Mouse (Mus musculus) lung, postnatal 0 days (tissue): ENCODE data around the gene Apod. TPM values are rescaled to one million over a fixed set of nuclear protein-coding genes. Genes with fewer than 3 reads are reported as not detected.
"Not testable (repeated sequence)": the region's sequence is repeated elsewhere in the genome, so short reads cannot be mapped to it uniquely, and the experiment has no call there.

Source experiments
- ATAC-seq: fragments of 200-750 bp; cut with Nextera tagmentation; 2 replicates; pipeline ENCODE4 v1.8.0; 2017; ENCODE audit warnings: moderate library complexity
- DNase-seq: peaks from one replicate; pipeline ENCODE4 v3.0.0-alpha.2; 2016; ENCODE audit warnings: low spot score
- H3K27ac ChIP-seq: fragments of 300-500 bp; sonication (generic); 2 replicates; pipeline ENCODE4 v1.5.1; 2014; ENCODE audit warnings: antibody characterized with exemption, mild to moderate bottlenecking, low read length, mixed read lengths
- H3K27me3 ChIP-seq: fragments of 300-500 bp; sonication (generic); replicated peaks from 2 replicates; pipeline ENCODE4 v1.6.1; 2014; ENCODE audit warnings: low read length, mixed read lengths; ENCODE audit not compliant: insufficient read depth
- H3K36me3 ChIP-seq: fragments of 300-500 bp; sonication (generic); 2 replicates; pipeline ENCODE4 v1.6.1; 2014; ENCODE audit warnings: low read length, mixed read lengths; ENCODE audit not compliant: insufficient read depth
- H3K4me1 ChIP-seq: fragments of 300-500 bp; sonication (generic); 2 replicates; pipeline ENCODE4 v1.6.1; 2014; ENCODE audit warnings: antibody characterized with exemption, low read depth, low read length, mixed read lengths; ENCODE audit not compliant: insufficient read depth
- H3K4me2 ChIP-seq: fragments of 300-500 bp; sonication (generic); replicated peaks from 2 replicates; pipeline ENCODE4 v1.6.1; 2014; ENCODE audit warnings: low read depth, mild to moderate bottlenecking, low read length, moderate library complexity, mixed read lengths
- H3K4me3 ChIP-seq: fragments of 300-500 bp; sonication (generic); 2 replicates; pipeline ENCODE4 v1.5.1; 2014; ENCODE audit warnings: low read depth, low read length
- H3K9ac ChIP-seq: fragments of 300-500 bp; sonication (generic); replicated peaks from 2 replicates; pipeline ENCODE4 v1.6.1; 2014; ENCODE audit warnings: low read depth, mild to moderate bottlenecking
- H3K9me3 ChIP-seq: fragments of 300-500 bp; sonication (generic); 2 replicates; pipeline ENCODE4 v1.6.1; 2016; ENCODE audit warnings: low read length, mixed read lengths
- CTCF ChIP-seq: IDR thresholded peaks from 2 replicates; pipeline ENCODE4 v1.5.1; 2016; ENCODE audit warnings: antibody characterized with exemption, mild to moderate bottlenecking
- EP300 ChIP-seq: IDR thresholded peaks from 2 replicates; pipeline ENCODE4 v1.6.1; 2016; ENCODE audit warnings: antibody characterized with exemption, mild to moderate bottlenecking, control low read depth
- WGBS: fragments of 180-500 bp; shearing (Covaris S2); extraction: QIAGEN DNeasy Blood & Tissue Kit; methylation state at CpG from one replicate; pipeline ENCODE4 v1.1.7; 2014; 5-methylcytosine and 5-hydroxymethylcytosine counted together
- polyA plus RNA-seq: library from polyadenylated mRNA; unstranded; fragments of >200 nt; fragmentation: Nextera tagmentation; extraction: Ambion mirVana; gene quantifications from 2 replicates; pipeline ENCODE4 v1.2.1, GENCODE M21; 2015

Apod gene
- polyA plus RNA-seq, 1 experiment from 2014 or later: 2.1 TPM

- no peak overlapping the region for H3K4me2 ChIP-seq
- no peaks in the 10 kb centered on the region for H3K36me3 ChIP-seq
- ATAC-seq (peak; percentile 78), DNase-seq (peak; percentile 81)
- H3K27ac ChIP-seq: peak overlapping the region; percentile 78
- H3K4me1 ChIP-seq: peaks cover 15% of the 10 kb centered on the region; the same call in 1 of the 2 replicates
- no peak overlapping the region for H3K4me3 ChIP-seq
- no peaks in the 10 kb centered on the region for H3K9me3 ChIP-seq
- TF ChIP-seq CTCF (no peak), EP300 (peak; percentile 66; the same call in 1 of the 2 replicates)
- H3K9ac ChIP-seq: no peak overlapping the region
- H3K27me3 ChIP-seq: no peaks in the 10 kb centered on the region
- 30% methylated on average over 8 of the region's 8 CpGs for WGBS
Measured at GRCm38 (mm10) chr16:31326679-31327078, 12.1 kb upstream of the Apod start.

GRCm38 (mm10) chr16:31325966-31326365, 11.4 kb upstream of the Apod start:
- WGBS: 43% methylated on average over 5 of the region's 5 CpGs
- H3K36me3 ChIP-seq: no peaks in the 10 kb centered on the region
- TF ChIP-seq EP300 (no peak), CTCF (no peak)
- peaks cover 15% of the 10 kb centered on the region; the same call in 1 of the 2 replicates for H3K4me1 ChIP-seq
- H3K4me3 ChIP-seq: no peak overlapping the region
- DNase-seq: peak; percentile 78
- no peak overlapping the region for H3K9ac ChIP-seq
- H3K9me3 ChIP-seq: no peaks in the 10 kb centered on the region
- H3K27me3 ChIP-seq: no peaks in the 10 kb centered on the region
- H3K27ac ChIP-seq: peak overlapping the region; percentile 78
- ATAC-seq: peak; percentile 25
- H3K4me2 ChIP-seq: no peak overlapping the region

GRCm38 (mm10) chr16:31325120-31325519, 10.5 kb upstream of the Apod start:
- Histone ChIP-seq H3K9ac (no peak overlapping the region), H3K4me3 (no peak overlapping the region), H3K36me3 (no peaks in the 10 kb centered on the region), H3K4me2 (no peak overlapping the region), H3K27ac (peak overlapping the region; percentile 4), H3K27me3 (no peaks in the 10 kb centered on the region), H3K4me1 (peaks cover 14% of the 10 kb centered on the region; the same call in 1 of the 2 replicates), H3K9me3 (no peaks in the 10 kb centered on the region)
- 92% methylated on average over 14 of the region's 14 CpGs for WGBS
- no peak for ATAC-seq
- DNase-seq: no peak
- TF ChIP-seq EP300: no peak
- no peak for TF ChIP-seq CTCF

- Histone ChIP-seq H3K27ac (no peak overlapping the region), H3K4me2 (no peak overlapping the region), H3K9me3 (no peaks in the 10 kb centered on the region), H3K36me3 (no peaks in the 10 kb centered on the region), H3K4me1 (peaks cover 9% of the 10 kb centered on the region; the same call in 1 of the 2 replicates), H3K4me3 (no peak overlapping the region), H3K9ac (no peak overlapping the region), H3K27me3 (no peaks in the 10 kb centered on the region)
- no peak for DNase-seq
- no peak for ATAC-seq
- TF ChIP-seq CTCF: no peak
- no peak for TF ChIP-seq EP300
- 59% methylated on average over 4 of the region's 4 CpGs for WGBS
Measured at GRCm38 (mm10) chr16:31321501-31321900, 6.9 kb upstream of the Apod start.

GRCm38 (mm10) chr16:31320954-31321353, 6.3 kb upstream of the Apod start:
- TF ChIP-seq EP300 (no peak), CTCF (no peak)
- no peaks in the 10 kb centered on the region for H3K36me3 ChIP-seq
- no peak overlapping the region for H3K9ac ChIP-seq
- no peak overlapping the region for H3K4me3 ChIP-seq
- no peaks in the 10 kb centered on the region for H3K27me3 ChIP-seq
- no peak overlapping the region for H3K4me2 ChIP-seq
- no peaks in the 10 kb centered on the region for H3K9me3 ChIP-seq
- peaks cover 6% of the 10 kb centered on the region; the same call in 1 of the 2 replicates for H3K4me1 ChIP-seq
- 73% methylated on average over 7 of the region's 7 CpGs for WGBS
- no peak for DNase-seq
- no peak overlapping the region for H3K27ac ChIP-seq
- no peak for ATAC-seq

- not testable (repeated sequence) for ATAC-seq
Measured at GRCm38 (mm10) chr16:31319723-31320122, 5.1 kb upstream of the Apod start.

GRCm38 (mm10) chr16:31319316-31319715, 4.7 kb upstream of the Apod start:
- no peak for TF ChIP-seq EP300
- no peak for TF ChIP-seq CTCF
- Histone ChIP-seq H3K27me3 (no peaks in the 10 kb centered on the region), H3K9ac (no peak overlapping the region), H3K4me3 (no peak overlapping the region), H3K4me1 (peaks cover 10% of the 10 kb centered on the region; the same call in 1 of the 2 replicates), H3K4me2 (no peak overlapping the region), H3K9me3 (no peaks in the 10 kb centered on the region), H3K36me3 (no peaks in the 10 kb centered on the region), H3K27ac (peak overlapping the region; percentile 71)
- 49% methylated on average over 4 of the region's 4 CpGs for WGBS
- DNase-seq (peak; percentile 75), ATAC-seq (peak; percentile 28)

More at GRCm38 (mm10) chr16:31319723-31320122, 5.1 kb upstream of the Apod start:
- 65% methylated on average over 3 of the region's 3 CpGs for WGBS
- not testable (repeated sequence) for H3K4me1 ChIP-seq, H3K36me3 ChIP-seq, H3K4me2 ChIP-seq, H3K9ac ChIP-seq, DNase-seq, H3K4me3 ChIP-seq, H3K27me3 ChIP-seq, H3K9me3 ChIP-seq
- peak; percentile 31 for TF ChIP-seq CTCF
- peak overlapping the region; percentile 71 for H3K27ac ChIP-seq
